Mouse (Mus musculus) layer of hippocampus, postnatal 14 days (tissue): Measurements from ENCODE around the gene Gnptab. TPM values are rescaled to one million over a fixed set of nuclear protein-coding genes. Genes with fewer than 3 reads are reported as not detected.
"Not testable (repeated sequence)": the region's sequence is repeated elsewhere in the genome, so short reads cannot be mapped to it uniquely, and the experiment has no call there.

Source experiments
- DNase-seq, 2 experiments: peaks; one replicate each; pipeline ENCODE4 v3.0.0; 2021 to 2022; ENCODE audit warnings: low spot score in 2 of 2, mixed read lengths in 1 of 2
- long read RNA-seq, 2 experiments: library from polyadenylated mRNA; stranded (forward); transcript quantifications; one replicate each; pipeline ENCODE4 v2.0.0; 2021
- total RNA-seq, 2 experiments: library from RNA; stranded (reverse); gene quantifications; 2 replicates each; pipeline ENCODE4 v1.2.3; 2021

The Gnptab gene
- total RNA-seq = 10 to 100 TPM; 83.8 to 96.8 TPM
- long read RNA-seq, experiment 1, full-length matches to known transcripts = 27 of 48 reads
- long read RNA-seq, experiment 1, partial matches to known transcripts = 9 of 48 reads
- long read RNA-seq, experiment 1, other reads (novel, unspliced or antisense) = 12 of 48 reads
- long read RNA-seq, experiment 2, full-length matches to known transcripts = 27 of 41 reads
- long read RNA-seq, experiment 2, partial matches to known transcripts = 5 of 41 reads
- long read RNA-seq, experiment 2, other reads (novel, unspliced or antisense) = 9 of 41 reads

DNA sequence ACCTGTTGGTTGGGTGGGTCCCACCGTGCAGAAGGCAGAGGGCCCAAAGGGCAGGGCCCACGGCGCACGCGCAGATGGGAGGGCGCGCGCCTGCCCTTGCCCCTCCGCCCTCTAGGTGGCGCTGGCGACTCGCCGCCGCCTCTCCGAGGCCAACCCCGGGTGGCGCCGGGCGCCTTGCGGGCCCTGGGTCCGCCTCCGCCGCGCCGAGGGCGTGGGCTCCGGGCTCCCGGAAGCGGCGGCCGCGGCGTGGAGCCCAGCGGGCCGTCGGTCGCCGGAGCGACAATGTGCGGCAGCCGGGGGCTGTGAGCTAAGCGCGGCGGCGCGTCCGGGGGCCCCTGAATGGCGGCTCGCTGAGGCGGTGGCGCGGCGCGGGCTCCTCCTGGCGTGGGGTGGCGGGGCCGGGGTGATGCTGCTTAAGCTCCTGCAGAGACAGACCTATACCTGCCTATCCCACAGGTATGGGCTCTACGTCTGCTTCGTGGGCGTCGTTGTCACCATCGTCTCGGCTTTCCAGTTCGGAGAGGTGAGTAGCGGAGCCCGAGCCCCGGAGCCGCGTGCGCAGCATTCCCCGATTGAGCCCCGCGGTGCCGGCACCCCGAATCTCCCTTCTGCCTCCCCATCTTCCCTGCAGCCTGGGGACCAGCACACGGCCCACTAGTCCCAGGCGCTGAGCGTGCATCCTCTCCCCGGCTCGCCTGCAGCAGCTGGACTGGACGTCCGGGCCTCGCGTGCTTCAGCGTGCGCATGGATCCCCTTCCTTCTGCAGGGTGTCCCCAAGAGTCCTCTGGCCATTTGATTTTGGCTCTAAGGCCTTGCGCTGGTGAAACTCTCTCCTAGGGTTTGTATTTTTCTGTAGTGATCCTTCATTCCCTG lies at the start of gene Gnptab, which contains the start of gene Dram1:
Gnptab (plus strand) TSS at position 120 of the 873 bp plus-strand sequence.
Dram1 (minus strand) TSS at position 68 of the 873 bp plus-strand sequence.
- peak; percentile 83 to 89 for DNase-seq

DNA sequence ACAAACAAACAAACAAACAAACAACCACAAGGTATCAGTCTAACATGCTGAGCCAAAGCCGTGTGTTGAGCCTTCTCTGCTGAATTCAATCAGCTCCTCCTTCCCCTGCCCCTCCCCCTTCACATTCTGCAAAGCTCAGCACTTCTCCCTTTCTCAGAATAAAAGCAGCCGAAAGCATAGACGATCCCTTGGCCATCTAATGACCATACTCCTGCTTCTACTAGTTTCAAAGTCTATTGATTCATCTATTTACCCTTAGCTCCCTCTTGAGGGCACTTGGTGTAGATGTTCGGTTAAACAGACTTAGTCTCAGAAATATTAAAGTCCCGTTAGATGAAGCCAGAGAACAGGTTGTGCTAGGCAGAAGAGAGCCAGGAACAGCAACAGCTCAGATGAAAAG lies 48.2 kb upstream of the Gnptab start:
- DNase-seq = peak in 1 of 2 experiments; percentile 30

DNA sequence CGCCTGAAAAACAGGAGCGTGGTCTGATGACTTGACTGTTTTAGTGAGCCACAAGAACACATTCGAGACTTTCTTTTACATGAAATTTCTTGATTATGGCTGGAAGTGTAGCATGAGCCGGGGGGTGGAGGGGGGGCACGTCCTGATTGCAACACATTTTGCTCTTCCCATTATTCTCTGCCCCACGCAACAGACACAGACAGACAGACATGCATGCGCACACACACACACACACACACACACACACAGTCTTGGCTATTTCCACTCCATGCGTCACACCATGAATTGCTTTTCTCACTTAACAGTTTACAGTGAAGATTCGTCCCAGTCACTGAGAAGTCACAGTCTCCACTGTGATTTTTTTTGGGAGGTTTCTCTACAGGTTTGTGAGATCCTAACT lies 38.3 kb upstream of the Gnptab start:
- no peak for DNase-seq

DNA sequence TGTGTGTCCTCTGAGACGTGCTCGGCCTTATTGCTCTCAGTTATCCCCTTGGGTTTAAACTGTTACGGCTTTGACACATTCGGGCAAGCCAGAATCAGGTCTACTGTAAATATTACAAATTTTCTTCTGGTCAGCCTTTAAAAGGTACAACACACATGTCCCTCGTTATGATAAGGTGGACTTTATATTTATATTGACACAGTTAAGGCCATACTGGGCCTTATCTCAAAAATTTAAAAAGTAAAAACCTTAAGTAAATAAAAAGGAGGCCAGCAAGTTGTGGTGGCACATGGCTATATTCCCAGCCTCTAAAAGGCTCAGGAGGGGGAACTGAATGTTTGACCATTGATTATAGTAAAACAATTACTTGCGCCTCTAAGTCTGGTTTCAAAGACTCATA lies 37.6 kb upstream of the Gnptab start:
- no peak for DNase-seq

DNA sequence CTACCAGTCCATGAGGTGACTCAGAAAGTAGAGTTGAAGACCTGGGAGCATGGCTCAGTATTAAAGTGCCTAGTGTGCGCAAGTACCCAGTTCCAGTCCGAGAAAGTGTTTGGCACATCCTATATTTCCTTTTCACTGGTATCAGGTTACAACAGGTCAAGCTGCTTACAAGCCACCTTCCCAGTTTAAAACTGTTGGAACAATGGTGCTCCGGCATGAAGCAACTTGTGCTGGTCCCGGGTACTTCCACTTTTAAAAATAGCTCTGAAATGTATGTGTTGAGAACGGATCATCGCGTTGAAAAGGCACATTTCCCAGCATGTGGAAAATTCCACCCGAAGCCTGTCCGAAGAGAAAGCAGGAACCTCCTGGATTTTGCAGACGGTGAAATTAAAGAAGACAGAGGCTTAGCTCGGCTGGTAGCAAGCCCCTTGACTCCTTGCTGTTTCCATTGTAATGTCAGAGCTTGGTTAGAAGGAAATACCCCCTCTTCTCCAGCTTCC lies 33.0 kb upstream of the Gnptab start:
- no peak for DNase-seq

DNA sequence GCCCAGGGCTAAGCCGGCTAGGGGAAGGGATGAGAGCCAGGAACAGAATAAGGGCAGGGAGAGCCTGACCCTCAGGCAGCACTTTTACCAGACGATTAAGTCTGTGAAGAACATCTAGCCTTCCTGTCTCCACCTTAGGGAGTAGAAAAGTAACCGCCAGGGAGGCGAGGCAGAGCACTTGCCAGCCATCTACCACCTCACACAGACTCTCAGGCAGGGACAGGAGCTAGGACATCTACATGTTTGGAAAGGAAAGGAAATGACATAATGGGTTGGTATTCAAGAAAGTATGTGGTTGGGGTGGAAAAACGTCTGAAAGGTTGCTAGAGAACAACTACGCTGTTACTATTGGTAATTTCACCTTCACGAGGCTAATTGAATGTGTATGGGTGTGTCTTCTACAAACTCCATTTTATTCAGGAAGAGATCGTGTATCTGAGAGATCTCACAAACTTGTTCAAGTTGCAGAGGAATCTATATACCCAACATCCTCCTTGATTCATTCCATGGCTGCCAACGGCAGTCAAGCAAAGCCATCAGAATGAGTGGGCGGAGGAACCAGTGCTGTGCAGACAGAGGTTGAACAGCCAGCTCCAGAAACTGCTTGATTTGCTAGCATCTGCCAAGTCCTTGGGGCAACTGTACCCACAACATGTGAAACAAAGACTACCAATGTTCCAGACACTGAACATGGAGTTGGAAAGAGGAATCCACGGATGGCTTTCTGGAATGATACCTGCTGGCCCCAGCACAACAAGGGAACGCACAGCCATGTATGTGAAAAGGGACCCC lies 32.3 kb upstream of the Gnptab start:
- no peak for DNase-seq

DNA sequence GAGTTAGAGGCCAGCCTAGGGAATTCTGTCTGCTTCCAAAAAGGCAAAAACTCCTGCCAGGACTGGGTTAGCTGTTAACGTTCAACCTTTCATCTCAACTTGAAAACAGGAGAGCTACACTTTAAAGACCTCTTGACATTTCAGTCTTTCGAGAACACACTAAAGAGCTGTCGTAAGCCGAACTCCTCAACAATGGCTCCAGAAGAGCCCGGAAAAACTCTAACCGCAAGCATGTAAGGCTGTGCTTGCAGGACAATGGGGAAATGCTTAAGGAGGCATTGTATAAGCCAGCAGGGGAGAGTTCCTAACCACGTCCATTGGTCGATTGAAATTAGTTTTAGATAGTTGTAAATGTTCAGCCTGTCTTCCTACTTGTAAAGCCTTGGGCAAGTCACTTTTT lies 29.1 kb upstream of the Gnptab start:
- no peak for DNase-seq

DNA sequence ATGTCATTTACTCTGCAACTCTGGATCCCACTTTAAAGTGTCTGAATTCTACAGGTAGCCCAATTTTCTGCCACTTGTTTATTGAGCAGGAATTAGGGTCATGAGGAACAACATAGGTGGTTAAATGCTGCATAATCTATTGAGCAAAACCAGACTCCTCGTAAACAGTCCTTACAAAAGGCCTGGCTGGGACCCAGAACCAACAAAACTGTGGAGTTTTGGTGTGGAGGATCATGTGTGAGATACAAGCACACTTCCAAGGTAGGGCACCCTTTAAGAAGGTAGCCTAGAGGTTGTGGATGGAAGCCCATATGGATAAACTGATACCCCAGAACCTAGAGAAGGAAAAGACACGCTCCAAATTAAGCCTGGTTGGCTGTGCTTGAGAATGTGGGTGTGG lies 28.2 kb upstream of the Gnptab start:
- no peak for DNase-seq

DNA sequence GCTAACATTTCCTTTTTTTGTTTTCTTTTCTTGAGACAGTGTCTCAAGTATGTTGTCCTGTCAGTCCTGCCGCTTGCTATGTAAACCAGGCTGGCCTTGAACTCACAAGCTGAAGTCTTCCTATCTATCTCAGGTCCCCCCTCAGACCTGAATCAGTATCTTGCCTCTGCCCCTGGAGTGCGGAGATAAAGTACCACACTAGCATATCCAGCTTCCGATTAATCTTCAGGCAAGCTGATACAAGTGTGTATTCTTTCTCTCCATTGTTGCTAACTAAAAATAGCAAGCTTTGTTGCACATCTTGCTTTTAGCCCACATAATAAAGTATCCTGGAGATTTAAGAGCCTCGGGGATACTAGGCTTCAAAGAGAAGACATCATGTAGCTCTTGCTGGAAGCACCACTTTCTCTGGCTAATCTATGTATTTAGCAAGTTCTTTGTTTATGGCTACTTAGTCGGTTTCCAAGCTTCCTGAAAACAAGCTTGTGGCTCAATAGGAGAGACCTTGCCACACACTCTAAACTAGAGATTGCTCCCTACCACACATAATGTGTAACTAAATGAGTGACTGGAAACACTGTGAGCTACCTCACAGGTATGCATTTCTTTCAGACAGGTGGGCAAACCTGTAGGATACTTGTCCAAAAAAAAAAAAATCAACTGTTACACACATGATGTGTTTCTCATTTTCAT lies 27.4 kb upstream of the Gnptab start:
- no peak for DNase-seq

DNA sequence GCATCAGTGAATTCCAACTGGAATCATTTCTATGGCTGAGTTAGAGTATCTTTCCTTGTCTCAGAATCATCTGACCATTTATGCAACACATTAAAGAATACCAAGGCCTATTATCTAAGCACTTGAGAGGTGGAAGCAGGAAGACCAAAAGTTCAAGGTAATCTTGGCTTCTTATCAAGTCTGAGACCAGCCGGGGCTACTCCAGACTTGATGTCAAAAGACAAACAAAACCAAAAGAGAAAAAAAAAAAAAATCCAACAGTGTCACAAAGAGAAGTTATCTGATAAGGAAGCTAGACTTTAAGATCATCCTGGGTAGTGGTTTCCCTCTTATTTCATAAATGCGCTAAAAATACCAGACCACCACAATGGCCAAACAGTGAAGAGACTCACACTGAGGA lies 26.4 kb upstream of the Gnptab start:
- DNase-seq = no peak

DNA sequence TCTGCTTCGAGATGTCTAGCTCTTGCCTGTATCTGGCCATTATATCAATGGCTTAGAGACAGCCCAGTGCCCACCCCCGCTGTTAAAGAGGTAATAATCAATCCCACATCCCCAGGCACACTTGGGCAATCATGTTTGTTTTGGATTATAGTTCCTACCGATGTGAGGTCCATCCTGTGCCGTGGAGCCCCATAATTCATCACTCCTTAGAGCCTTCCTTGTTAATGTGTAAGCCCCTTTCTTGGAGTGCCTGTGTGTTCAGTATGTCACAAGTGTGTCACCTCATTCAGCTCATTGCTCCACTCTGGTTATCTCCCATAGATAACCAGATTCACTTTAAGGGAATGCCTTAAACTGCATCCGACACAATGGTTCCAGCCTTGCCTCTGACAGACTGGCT lies 24.3 kb upstream of the Gnptab start:
- no peak for DNase-seq

DNA sequence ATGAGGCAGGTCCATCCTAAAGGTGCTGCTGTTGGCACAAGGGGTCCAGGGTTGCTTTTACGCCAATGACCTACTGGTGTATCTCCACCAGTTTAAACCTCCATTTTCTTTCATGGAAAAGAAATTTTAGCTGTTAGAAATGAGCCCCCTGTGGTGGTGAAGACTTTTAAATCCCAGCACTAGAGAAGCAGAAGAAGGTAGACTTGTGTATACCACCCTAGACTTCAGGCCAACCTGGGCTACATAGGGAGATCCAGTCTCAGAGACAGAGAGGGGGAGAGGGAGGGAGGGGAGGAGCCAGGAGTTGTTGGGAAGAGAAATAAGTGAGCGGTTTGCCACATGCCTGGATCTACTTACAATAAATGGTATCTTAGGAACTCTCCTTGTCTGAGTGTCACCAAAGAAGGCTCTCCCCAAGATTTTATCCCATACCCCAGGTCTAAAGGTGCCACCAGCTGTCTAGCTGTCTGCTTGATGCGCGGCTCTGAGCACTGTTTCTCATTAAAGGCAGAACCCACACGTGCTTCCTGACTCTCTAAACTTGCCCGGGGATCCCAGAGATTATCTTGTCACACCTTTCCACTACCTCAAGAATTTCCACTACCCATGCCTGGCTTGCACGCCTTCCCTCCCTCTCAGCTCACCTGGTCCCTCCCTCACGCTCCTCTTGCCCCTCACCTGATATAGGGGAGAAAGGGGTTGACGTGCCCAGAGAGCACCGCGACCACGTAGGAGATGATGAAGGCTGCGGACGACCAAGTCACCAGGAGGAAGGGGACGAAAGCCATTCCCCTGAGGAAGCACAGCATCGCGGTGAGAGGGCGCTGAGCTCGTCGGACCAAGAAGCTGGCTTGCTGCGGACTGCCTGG lies 22.6 kb upstream of the Gnptab start:
- no peak for DNase-seq

DNA sequence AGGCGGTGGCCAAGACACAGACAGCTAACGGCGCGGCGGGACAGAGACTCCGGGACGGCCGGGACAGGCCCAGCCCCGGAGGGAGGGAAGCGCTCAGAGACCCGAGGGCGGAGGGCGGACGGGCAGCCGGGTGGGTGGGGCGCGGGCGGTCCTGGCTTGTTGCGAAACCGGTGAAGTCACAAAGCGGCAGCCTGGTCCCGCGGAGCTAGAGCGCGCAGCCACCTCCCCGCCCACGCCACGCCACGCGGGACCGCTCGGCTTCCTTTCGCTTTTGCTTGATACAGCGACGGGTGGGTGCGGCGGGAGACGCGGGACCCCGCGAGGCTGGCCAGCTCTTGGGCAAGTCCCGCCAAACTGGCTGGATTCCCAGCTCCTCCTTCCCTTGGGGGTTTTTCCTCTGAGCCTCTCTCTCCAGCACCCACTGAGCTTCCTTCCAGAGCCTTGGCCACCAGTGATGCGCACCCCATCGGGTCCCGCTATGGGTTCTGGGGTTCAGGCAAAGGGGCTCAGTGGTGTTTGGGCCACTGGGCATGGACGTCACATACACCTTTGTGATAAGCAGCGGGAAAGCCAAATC lies 21.9 kb upstream of the Gnptab start:
- peak; percentile 44 to 49 for DNase-seq

DNA sequence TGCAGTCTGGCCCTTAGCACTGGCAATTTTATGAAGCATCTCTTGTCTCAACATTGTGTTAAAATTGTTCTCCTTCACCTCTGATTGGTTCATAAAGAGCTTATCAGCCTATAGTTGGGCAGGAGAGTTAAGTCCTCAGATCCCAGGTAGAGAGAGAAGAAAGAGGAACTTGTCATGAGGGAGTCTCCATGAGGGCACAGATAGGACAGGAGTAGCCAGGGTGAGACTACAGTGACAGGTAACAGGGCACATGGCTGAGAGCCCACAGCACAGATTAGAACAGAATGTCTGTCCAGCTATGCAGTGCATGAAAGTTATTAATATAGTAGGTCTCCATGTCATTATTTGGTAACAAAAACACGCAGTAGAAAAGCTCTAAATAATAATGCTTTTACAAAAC lies 16.7 kb upstream of the Gnptab start:
- no peak for DNase-seq

DNA sequence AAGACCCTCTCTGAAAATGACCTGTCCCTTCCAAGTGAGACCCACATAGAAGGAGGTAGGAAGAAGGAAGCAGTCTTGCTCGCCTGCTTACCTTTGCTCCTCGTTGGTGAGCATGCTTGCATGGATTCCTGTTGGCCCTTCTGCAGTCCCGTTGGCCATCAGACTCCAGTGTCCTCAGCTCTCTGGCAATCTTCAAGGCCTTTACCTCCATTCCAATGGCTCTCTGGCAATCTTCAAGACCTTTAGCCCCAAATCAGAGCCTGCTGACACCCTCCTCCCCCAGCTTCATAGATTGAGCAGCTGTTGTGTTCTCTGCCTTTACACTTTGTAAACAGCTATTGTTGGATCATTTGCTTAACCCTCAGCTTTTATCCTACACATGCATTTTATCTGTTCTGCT lies 14.7 kb upstream of the Gnptab start:
- DNase-seq = no peak

DNA sequence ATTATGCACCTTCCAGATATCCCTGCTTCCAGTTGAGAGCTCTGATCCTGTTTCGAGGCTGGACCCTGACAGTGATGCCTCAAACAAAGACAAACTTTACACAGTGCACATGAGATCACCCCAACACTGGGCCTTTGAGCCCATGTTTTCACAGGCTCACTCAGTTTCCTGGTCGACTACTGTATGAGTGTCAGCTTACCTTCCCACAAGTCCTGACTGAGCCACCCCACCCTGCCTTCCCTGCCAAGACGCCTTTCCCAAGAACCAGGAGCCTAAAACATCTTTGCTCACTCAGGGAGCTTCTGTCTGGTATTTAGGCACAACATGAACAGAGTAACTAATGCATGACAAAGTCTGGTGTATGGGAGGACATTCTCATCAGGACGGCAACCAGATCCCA lies 9.7 kb upstream of the Gnptab start:
- DNase-seq = no peak

DNA sequence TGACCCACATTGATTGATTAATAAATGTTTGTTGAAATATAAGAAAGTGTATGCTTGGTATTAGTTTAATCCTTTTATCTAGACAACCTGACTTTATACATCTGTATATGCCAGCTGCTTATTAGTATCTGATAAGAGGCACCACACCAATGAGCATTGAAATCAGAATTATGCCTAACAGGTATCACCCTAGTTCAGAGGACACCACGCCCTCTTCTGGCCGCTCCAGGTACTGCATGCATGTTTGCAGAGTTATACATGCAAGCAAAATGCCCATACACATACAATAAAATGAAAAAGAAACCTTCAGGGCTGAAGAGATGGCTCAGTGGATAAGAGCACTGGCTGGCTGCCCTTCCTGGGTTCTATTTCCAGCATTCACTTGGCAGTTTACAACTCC lies 7.1 kb upstream of the Gnptab start:
- DNase-seq = no peak

DNA sequence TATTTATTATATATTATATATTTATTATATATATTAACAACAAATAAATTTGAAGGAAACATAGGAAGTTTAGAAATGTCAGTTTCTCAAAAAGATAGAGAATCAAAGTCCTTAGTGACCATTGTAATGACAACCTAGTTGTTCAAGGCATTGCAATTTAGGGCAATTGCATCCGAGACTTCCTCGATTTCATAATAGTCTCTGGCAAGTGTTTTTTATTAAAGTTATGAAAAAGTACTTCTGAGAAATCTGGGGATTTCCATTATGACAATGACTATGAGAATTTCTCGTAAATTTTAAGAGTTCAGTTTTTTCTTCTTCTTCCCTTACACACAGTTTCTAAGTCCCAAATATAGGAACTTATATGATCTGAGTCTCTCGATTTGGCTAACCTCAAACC lies 6.5 kb upstream of the Gnptab start:
- no peak for DNase-seq

DNA sequence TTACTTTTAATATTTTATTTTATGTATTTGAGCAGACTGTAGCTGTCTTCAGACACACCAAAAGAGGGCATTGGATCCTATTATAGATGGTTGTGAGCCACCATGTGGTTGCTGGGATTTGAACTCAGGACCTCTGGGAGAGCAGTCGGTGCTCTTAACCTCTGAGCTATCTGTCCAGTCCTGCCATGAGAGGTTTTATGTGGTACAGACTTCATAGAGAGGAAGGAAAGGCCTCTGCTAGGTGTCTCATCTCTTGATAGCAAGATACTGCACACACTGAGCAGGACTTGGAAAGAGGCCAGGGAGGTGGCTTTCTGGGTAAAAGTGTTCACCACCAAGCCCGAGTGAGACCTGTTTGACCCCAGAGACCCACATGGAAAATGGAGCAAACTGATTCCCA lies 6.0 kb upstream of the Gnptab start:
- DNase-seq = not testable (repeated sequence)

DNA sequence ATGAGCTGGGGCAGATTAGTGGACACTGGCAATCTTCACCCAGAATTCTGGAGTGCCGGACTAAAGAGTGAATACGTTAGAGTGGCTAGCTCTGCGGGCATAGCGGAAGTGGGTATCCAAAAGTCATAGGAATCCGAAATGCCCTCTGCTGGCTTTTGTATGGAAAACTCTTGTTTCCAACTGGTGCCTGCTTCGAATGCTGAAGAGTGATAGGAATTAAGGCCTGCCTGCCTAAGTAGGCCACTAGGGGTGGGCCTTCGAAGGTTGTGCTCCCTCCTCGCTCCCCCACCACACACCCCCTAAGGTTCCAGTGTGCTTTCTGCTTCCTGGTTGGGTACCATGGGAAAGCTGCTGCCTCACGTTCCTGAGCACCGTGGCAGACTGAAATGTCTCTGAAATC lies 3.9 kb upstream of the Gnptab start:
- no peak for DNase-seq
